Mouse (Mus musculus): ENCODE results near the gene Tead2.

GRCm38 (mm10) chr7:45181540-45181939, 34.0 kb upstream of the Tead2 start:
- no peak for TF ChIP-seq CTCF (IDR thresholded peaks at IDR 0.05; ENCODE audit: low read depth, low read length)
- TF ChIP-seq POLR2A (IDR thresholded peaks at IDR 0.05; ENCODE audit: borderline replicate concordance, low read depth, low read length) = no peak
